Mouse (Mus musculus): ENCODE measurements around the gene Tfpi.
"Not testable (repeated sequence)": the region's sequence is repeated elsewhere in the genome, so short reads cannot be mapped to it uniquely, and the experiment has no call there.

Tfpi gene

GRCm38 (mm10) chr2:84473941-84474530 lies 2.5 kb downstream of the Tfpi start:
- no peak for DNase-seq (ENCODE audit: low spot score)

GRCm38 (mm10) chr2:84467391-84467790 lies 9.2 kb downstream of the Tfpi start:
- no peak for DNase-seq (ENCODE audit: low spot score)

GRCm38 (mm10) chr2:84464956-84465355 lies 11.6 kb downstream of the Tfpi start:
- peak; percentile 63 for DNase-seq (ENCODE audit: low spot score)

GRCm38 (mm10) chr2:84462411-84462810 lies 14.2 kb downstream of the Tfpi start:
- no peak for DNase-seq (ENCODE audit: low spot score)

GRCm38 (mm10) chr2:84459651-84460177 lies 16.9 kb downstream of the Tfpi start:
- DNase-seq (ENCODE audit: low spot score) = no peak

- no peak for DNase-seq (ENCODE audit: low spot score)
These were observed 19.4 kb downstream of the Tfpi start for GRCm38 (mm10) chr2:84457221-84457620.

GRCm38 (mm10) chr2:84455236-84455799 lies 21.3 kb downstream of the Tfpi start:
- peak; percentile 93 for DNase-seq (ENCODE audit: low spot score)

- no peak for DNase-seq (ENCODE audit: low spot score)
These were observed 21.9 kb downstream of the Tfpi start for GRCm38 (mm10) chr2:84454551-84455235.

DNA sequence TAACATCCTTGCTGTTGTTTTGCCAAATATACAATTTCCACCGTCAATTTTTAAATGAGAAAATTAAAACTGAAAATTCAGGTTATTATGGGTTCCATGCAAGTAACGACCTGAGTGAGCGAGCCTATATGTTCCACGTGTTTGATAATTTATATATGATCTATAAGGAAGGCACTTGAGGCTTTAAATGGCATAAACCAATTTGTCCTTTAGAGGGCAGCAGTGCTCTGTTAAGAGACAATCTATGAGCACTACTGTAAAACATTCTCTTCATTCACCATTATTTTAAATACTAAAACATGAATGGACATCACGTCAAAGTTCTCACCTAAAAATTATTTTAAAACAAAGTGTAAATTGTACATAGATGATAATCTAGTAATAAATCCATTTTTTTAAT lies 22.5 kb downstream of the Tfpi start:
- DNase-seq (ENCODE audit: low spot score) = peak; percentile 88

DNA sequence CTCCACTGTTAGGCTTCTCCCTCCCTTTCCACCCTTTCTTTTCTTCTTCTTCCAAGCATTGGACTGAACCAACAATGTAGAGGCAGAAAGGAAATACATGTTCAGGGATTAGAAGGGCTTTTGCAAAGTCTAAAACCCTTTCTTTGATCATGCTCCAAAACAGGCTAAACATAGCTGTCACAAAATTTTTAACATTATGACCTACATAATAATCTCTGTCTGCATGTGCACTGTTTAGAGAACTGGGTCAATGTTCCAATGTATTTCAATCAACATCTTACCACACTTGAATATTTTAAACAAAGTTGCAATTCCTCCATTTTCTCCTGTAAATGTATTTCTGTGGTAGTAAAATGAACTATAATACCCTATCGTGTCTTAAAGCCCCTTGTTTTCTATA lies 31.1 kb downstream of the Tfpi start:
- no peak for DNase-seq (ENCODE audit: low spot score)

DNA sequence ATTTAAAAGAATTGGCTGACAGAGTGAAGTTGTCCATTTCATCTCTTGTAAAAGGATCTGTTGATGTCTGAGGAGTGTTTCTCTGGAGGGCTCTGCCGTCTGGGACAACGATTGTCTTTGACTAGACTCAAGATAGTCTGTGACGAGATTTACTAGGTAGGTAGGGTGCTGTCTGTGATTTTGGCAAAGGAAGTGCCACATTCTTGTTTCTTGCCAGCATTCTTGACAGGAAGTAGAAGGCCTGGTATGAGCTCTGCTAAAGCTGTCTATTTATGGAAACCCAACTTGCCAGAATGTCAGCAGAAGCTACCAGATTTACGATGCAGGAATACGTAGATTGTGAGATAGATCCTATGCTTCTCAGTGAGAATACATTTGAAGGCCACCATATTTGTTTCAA lies 34.6 kb downstream of the Tfpi start:
- DNase-seq (ENCODE audit: low spot score) = no peak

- DNase-seq (ENCODE audit: low spot score) = peak; percentile 84
These were observed 46.9 kb downstream of the Tfpi start for GRCm38 (mm10) chr2:84429724-84430123.

DNA sequence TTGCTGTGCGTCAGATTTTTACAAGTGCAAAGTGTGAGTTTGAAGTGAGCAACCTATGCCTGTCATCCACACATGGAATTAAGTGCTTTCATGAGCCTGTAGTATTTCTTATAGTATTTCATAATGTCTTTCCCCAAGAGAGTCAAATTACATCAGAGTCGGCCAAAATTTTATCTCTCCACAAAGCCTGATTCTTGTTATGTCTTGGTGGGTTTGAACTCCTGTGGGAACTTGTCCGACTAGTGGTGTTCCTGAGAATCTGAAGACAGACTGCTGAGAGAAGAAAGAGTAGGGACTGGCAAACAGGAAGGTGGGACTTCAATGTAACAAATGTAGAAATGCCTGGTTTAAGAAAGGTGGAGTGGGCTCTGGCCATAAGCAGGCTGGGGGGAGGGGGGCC lies 47.7 kb downstream of the Tfpi start:
- DNase-seq (ENCODE audit: low spot score) = no peak

GRCm38 (mm10) chr2:84426531-84426930 lies 50.0 kb downstream of the Tfpi start:
- DNase-seq (ENCODE audit: low spot score) = no peak

GRCm38 (mm10) chr2:84425138-84425537 lies 51.4 kb downstream of the Tfpi start, which contains the start of gene Calcrl:
Gene Calcrl (minus strand): TSS chr2:84425411.
- DNase-seq (ENCODE audit: low spot score) = peak; percentile 88

DNA sequence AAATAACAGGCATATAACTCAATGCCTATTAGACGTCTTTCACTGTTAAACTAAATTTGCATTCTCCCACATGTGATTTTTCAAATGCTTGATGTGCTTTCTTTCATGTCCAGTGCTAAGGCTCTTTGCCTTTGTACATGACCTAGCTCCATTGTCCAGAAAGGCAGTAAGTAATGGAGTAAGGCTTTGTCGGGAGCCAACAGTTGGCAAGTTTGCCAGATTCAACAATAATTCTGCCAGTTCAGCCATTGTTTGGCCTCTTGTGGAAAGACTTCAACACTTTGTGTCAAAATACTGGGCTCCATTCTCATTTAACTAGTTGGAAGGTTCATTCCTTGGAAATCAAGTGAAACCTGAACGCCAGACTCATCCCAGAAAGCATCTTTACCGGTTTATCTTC lies 60.1 kb downstream of the Tfpi start:
- DNase-seq (ENCODE audit: low spot score) = peak; percentile 23

DNA sequence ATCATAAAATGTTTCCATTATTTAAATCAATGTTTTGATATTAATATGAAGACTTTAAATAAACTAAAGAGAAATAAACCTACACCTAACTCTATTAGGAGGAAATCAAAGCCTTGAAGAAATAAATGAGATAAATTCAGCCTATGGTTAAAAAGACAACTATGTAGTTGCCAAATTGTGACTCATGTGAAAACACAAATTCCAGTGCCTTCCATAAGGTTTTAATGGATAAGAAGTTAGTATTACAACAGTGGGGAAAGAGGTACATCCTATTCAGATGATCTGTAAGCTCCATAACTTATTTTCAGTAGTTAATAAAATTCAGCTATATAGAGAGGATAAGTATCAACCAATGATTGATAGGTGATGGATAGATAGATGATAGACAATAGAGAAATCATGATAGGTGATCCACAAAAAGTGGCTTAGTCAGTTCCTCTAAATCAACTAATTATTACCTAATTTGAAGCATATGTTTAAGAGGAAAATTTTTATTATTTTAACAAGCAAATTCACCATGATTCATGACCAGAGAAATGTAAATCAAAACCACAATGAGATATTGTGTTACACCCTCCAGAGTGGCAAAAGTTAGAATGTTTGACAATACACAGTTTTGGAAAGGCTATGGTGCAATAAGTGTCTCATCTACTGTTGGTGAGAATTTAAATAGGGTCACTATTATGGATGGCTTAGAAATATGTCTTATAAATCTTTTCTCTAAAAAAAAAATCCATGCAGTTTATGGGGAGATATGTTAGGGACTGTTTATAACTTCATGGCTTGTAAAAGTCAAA lies 66.6 kb downstream of the Tfpi start:
- DNase-seq (ENCODE audit: low spot score) = no peak

- DNase-seq (ENCODE audit: low spot score) = no peak
These were observed 71.7 kb downstream of the Tfpi start for GRCm38 (mm10) chr2:84404834-84405233.

DNA sequence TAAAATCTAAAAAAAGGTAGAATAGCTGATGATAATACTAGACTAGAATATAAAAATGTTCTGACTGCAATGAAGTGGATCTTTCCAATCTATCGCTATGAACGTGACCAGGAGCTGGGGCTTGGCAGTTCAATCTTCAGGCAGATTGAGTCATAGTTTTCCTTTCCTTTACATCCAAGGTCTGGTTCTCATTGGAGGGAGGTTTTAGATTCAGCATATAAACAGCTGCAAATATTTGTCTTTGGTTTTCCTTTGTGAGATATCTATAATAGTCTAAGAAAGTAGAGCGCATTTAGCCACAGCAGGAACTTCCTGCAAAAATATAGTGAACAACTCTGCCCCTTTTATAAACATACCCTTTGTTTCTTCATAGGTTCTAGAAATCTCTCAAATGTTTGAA lies 73.9 kb downstream of the Tfpi start:
- no peak for DNase-seq (ENCODE audit: low spot score)

GRCm38 (mm10) chr2:84396557-84396956 lies 80.0 kb downstream of the Tfpi start:
- no peak for DNase-seq (ENCODE audit: low spot score)

DNA sequence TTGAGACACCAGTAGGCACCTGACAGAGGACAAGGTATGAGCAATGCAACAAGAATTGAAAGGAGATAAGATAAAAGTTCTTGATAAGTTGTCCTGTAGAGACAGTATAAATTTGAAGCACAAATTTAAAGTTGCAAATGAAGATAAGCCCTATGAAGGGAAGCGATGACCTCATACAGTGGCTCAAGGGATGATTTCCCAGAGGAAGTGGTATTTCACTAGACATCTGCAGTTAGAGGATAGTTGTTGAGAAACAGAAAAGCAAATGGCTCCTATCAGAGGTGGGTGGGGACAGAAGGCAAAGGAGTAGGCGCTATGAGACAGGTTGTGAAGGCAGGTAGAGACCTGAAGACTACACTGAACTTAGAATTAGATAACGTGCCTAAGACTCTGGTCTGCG lies 83.3 kb downstream of the Tfpi start:
- DNase-seq (ENCODE audit: low spot score) = no peak

DNA sequence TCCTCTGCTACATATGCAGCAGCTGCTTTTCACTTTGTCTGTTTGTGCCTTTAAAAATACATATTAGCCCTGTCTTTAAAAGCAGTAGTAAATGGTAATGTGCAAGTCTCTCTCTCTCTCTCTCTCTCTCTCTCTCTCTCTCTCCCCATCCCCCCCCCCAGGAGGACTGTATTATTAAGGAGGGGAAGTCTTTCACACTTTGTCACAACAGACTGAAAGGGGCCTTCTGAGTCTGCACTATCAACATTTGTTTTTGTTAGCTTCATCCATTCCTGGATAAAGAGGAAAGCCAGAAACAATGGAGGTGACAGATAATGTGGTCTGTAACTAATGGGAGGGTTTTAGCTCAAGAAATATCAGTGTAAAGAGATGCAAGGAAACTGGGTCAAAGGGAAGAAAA lies 87.5 kb downstream of the Tfpi start:
- DNase-seq (ENCODE audit: low spot score) = no peak

DNA sequence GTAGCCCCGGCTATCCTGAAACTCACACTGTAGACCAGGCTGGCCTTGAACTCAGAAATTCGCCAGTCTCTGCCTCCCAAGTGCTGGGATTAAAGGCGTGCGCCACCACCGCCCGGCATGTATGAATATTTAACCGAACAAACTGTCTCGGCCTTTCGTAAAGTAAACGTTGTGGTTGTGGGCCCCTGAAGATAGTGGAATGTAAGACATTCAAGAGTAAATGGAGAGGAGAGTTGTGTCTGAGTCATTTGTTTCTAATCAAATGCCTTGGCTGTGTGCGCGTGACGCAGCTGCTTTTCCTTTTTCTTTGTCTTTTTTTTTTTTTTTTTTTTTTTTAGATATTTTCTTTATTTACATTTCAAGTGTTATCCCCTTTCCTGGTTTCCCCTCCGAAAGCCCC lies 88.0 kb downstream of the Tfpi start:
- not testable (repeated sequence) for DNase-seq (ENCODE audit: low spot score)

All from embryo, embryonic 10.5 days (tissue).